Mouse (Mus musculus) cerebellum, postnatal 10 days (tissue): Measurements from ENCODE around the gene Dnaaf3.
A peak's percentile ranks its signal among the peaks of the same experiment; 100 is the strongest.

Source experiments
- DNase-seq, 2 experiments: peaks; one replicate each; pipeline ENCODE4 v3.0.0; 2021; ENCODE audit warnings: mixed read lengths in 2 of 2

Gene Dnaaf3

DNA sequence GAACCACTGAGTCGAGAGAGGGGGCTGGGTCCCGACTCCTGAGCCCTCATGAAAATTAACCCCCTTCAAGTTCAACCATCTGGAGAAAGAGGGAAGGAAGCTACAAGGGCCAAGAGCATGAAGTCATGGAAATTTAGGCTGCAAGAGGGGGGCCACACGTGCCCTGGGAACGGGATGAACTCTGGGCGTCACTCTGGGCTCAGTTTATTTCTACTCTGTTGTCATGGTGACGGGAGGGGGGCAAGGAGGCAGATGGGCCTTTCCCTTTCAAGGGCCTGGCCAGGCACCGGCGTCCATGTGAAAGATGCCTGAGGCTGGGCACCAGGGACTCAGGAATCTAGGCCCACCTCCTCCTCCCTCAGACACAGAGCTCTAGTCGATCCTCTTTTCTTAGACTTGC lies 34.0 kb downstream of the Dnaaf3 start:
- DNase-seq, result peak; percentile 70 to 73

DNA sequence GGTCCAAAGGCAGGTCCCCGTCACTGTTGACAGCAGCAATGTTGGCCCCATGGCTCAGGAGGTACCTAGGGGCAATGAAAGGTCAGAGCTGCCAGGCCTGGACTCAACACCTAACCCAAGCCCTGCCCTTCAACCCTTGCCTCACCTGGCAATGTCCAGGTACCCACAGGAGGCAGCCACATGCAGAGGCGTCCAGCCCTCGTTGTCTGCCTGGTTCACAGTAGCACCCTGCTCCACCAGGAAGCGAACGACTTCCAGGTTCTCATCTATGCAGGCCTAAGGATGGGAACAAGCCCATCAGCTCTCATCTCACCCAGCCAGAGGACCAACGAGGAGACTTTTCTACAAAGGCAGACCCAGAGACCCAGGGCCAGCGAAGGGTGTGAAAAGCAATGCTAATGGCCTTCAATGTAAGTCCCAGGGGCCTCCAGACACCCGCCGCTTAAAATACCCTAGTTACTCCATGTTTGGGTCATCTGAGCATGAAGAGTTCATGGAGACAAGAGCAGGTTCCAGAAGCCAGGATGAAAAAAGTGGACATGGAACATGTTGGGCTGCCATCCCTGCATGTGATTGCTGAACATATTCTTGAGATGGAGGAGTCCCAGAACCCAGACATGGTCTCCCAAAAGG lies 34.9 kb downstream of the Dnaaf3 start:
- DNase-seq, result no peak

- DNase-seq, result no peak
Observed at GRCm38 (mm10) chr7:4496468-4496867, 35.8 kb downstream of the Dnaaf3 start.

- no peak for DNase-seq
Observed at GRCm38 (mm10) chr7:4493991-4494390, 38.3 kb downstream of the Dnaaf3 start.

DNA sequence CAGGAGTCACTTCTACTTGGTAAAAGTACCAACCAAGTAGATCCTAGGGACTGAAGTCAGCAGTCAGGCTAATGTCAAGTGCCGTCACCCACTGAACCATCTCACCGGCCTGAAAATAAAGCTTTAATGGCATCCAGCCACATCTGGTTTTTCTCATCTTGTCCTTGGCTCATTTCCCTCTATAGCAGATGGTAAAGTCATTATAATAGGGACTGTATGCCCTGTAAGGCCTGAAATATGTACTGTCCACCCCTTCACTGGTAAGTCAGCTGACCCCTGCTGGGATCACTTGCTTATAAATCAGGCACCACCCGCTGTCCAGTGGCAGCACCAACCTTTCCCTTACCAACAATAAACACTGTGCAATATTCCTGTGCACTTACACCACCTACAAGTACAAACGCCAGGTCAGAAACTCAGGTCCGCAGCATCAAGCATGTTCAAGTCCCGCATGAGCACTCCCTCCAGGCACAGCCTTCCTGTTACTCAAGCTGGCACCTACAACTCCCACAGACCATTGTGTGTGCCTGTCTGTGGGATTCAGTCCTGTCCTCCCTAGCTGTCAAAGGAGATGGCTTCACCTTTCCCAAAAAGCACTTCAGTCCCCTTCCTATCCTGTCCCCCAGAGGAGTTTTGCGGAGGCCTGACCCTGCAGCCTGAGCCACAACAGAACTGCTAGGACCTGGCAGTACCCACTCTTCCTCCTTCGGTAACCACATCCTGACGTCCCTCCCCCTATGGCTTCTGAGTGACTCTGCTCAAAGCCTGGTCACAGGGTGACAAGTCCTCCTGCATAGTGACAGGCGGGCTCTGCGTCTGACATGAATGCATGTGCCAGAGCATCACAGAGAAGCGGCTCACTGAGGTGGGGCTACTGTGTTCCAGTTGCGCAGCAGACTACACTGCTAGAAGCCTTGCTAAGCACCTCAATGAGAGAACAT lies 39.7 kb downstream of the Dnaaf3 start:
- DNase-seq, result no peak

- no peak for DNase-seq
Observed at GRCm38 (mm10) chr7:4491308-4491707, 40.9 kb downstream of the Dnaaf3 start.

GRCm38 (mm10) chr7:4482281-4482680 lies 50.0 kb downstream of the Dnaaf3 start:
- no peak for DNase-seq

DNA sequence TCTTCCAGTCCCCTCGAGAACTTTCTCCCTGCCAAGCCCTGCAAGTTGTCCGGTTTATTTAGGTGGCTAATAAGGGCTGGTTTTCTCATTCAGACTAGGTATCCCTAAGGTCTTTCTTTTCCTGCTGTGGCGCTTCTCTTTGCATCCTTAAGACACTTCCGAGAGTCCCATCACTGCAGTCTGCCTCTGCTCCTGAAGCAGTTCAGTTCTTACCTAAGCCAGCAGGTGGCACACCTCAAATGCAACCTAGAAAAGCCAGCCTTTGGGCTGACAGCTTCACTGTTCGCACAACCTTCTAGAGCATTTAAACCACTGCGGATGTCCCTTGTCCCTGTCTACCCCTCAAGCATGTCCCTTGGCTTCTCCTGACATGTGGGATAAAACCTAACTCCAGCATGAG lies 52.6 kb downstream of the Dnaaf3 start:
- DNase-seq, result peak; percentile 64 to 74

DNA sequence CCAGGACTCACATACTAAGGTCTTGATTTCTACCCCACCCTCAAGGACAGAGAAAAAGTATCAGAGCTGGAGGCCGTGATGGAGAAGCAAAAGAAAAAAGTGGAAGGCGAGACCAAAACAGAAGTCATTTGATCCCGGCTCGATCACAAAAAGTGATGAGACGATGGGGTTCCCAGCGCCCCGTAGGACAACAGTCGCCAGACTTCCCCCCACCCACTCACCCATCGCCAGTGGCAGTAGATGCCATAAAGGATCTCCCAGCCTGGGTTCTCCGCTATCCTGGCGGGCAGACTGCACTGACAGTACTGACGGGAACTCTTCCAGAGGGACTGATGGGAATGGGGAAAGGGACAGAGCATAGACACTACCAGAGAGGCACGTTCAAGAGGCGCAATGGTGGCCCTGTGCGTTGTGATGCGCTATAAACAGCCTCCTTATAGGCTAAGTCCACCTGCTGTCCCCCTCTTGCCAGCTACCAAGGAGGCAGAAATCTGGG lies 53.4 kb downstream of the Dnaaf3 start:
- DNase-seq, result peak in 1 of 2 experiments; percentile 28

DNA sequence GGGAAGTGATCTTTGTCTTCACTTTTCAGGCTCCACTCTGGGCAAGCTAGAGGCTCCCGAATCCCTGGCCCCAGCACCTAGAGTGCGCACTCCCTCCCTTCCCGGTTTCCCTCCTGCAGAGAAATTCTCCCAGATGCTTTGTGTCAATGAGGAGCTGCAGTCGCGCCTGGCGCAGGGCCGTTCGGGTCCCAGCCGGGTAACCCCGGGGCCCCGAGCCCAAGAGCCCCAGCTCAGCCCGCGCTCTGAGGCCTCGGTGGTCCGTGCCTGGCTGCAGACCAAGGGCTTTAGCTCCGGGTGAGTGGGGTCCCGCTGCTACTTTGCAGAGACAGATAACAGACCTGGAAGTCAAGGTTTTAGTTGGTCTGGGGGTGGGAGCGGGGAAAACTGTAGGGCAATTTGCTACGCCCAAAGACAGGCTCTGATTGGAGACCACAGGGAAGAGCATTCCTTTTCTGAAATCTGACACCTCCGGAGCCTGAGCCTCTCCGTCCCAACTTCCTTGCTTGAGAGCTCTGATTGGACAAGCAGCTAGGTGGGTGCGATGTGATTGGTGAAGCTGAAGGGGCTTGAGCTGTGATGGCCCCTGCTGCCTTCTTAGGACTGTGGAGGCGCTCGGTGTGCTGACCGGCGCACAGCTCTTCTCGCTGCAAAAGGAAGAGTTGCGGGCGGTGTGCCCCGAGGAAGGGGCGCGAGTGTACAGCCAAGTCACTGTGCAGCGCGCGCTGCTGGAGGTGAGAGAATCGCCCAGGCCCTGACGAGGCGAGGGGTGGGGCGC lies 54.0 kb downstream of the Dnaaf3 start:
- DNase-seq, result peak; percentile 82 to 85

- DNase-seq, result peak in 1 of 2 experiments; percentile 17
Observed at GRCm38 (mm10) chr7:4473940-4474339, 58.3 kb downstream of the Dnaaf3 start.
